Mouse (Mus musculus) lung, embryonic 15.5 days (tissue): ENCODE data around the gene Proz. TPM values are rescaled to one million over a fixed set of nuclear protein-coding genes. Genes with fewer than 3 reads are reported as not detected.
A peak's percentile ranks its signal among the peaks of the same experiment; 100 is the strongest.

Experiments
- ATAC-seq: fragments of 200-750 bp; cut with Nextera tagmentation; 2 replicates; pipeline ENCODE4 v1.8.0; 2017; ENCODE audit warnings: moderate number of reproducible peaks, borderline replicate concordance; ENCODE audit not compliant: low FRiP score, low TSS enrichment; ENCODE audit errors: extremely low read depth
- H3K27ac ChIP-seq: fragments of 300-500 bp; sonication (generic); 2 replicates; pipeline ENCODE4 v1.5.1; 2015; ENCODE audit warnings: moderate library complexity, mild to moderate bottlenecking, inconsistent platforms
- H3K27me3 ChIP-seq: fragments of 300-500 bp; sonication (generic); 2 replicates; pipeline ENCODE4 v1.6.1; 2015; ENCODE audit warnings: inconsistent platforms
- H3K36me3 ChIP-seq: fragments of 300-500 bp; sonication (generic); 2 replicates; pipeline ENCODE4 v1.6.1; 2015; ENCODE audit warnings: inconsistent platforms
- H3K4me1 ChIP-seq: fragments of 300-500 bp; sonication (generic); 2 replicates; pipeline ENCODE4 v1.6.1; 2015; ENCODE audit warnings: inconsistent platforms
- H3K4me2 ChIP-seq: fragments of 300-500 bp; sonication (generic); 2 replicates; pipeline ENCODE4 v1.6.1; 2015; ENCODE audit warnings: inconsistent platforms, mild to moderate bottlenecking, moderate library complexity
- H3K4me3 ChIP-seq: fragments of 300-500 bp; sonication (generic); 2 replicates; pipeline ENCODE4 v1.5.1; 2015; ENCODE audit warnings: mild to moderate bottlenecking, inconsistent platforms
- H3K9ac ChIP-seq: fragments of 300-500 bp; sonication (generic); 2 replicates; pipeline ENCODE4 v1.6.1; 2015; ENCODE audit warnings: inconsistent platforms
- H3K9me3 ChIP-seq: fragments of 300-500 bp; sonication (generic); 2 replicates; pipeline ENCODE4 v1.6.1; 2016; ENCODE audit warnings: inconsistent platforms
- WGBS: fragments of 180-500 bp; shearing (Covaris S2); methylation state at CpG from one replicate; pipeline ENCODE4 v1.1.7; 2015; 5-methylcytosine and 5-hydroxymethylcytosine counted together
- polyA plus RNA-seq: library from polyadenylated mRNA; unstranded; fragments of >200 nt; fragmentation: Nextera tagmentation; extraction: Ambion mirVana; gene quantifications from 2 replicates; pipeline ENCODE4 v1.2.1, GENCODE M21; 2015

Proz gene
- 0.42 and 0.46 TPM in 2 replicates for polyA plus RNA-seq

DNA sequence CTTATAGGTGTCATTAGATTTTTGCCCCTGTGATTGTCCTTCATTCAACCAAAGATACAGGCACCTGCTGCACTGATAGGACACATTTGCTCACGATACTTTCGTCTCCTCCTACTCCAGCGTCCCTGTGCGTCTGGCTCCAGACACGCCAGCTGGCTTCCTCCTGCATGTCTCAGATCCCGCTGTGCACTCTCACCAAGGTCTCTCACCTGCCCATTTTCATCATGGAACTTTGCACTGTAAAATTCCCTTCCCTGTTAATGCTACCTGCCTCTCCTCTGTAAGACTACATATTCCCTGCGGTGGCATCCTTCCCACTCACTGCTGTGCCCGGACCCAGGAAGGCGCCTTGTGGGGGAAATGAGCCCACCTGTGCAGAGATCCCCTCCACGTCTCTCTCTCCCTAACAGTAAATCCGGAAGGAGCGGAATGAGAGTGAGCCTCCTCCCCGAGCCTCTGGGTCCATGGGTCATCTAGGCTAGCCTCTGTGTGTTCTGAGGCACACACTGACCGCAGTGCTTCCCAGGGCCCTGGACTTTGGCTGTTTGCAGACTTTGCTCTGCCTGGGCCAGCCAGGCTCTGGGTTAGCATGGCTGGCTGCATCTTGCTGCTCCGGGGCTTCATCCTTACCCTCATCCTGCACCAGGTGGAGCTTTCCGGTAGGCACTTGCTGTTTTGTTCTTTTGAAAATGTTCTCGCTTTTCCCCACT, at the start of gene Proz:
Proz (plus strand) TSS at position 474 of the 710 bp plus-strand sequence.
- Histone ChIP-seq H3K4me2 (no peak within 1 kb of the TSS), H3K36me3 (no peaks in the 10 kb centered on the region), H3K27ac (no peak within 1 kb of the TSS), H3K9me3 (no peaks in the 10 kb centered on the region), H3K9ac (no peak within 1 kb of the TSS), H3K4me3 (no peak within 1 kb of the TSS), H3K27me3 (no peaks in the 10 kb centered on the region), H3K4me1 (no peaks in the 10 kb centered on the region)
- no peak for ATAC-seq
- 73% methylated on average over 17 of the region's 17 CpGs for WGBS

DNA sequence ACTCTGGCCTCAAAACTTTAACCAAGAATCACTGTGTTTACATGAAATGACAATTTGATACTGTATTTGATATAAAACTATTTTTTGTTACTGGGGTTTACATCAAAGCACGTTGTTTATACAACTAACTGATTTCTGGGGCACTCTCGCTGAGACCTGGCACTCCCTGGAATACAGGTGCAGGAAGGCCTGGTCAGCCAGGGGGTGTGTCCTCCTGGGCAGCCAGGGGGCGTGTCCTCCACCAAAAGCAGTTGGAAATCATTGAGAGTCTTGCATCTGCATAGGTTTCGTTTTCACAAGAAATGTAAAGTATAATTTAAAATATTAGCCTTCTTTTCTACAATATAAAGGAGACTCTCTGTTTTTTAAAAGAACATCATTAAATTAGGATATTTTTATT, 41.2 kb upstream of the Proz start:
- H3K4me2 ChIP-seq = no peak overlapping the region

DNA sequence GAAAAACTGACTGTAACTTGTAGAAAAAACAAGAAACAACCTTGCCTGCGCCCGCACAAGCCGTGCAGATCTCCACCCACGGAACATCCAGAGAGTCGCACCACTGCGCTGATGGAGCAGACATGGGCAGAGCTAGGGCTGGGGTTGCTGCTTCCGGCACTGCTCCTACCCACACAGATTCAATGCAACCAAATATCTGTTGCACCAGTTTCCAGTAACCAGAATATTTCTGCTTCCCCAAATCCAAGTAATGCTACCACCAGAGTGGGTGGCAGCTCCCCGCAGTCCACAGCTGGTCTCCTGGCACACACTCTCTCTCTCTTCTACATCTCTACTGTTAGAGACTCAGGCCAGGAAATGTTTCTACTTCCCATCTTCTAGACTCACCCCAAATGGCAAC, 38.9 kb upstream of the Proz start:
- no peaks in the 10 kb centered on the region for H3K4me1 ChIP-seq
- H3K27ac ChIP-seq = no peak overlapping the region
- no peaks in the 10 kb centered on the region for H3K9me3 ChIP-seq
- H3K27me3 ChIP-seq = no peaks in the 10 kb centered on the region
- 91% methylated on average over 8 of the region's 8 CpGs for WGBS
- ATAC-seq = no peak
- H3K9ac ChIP-seq = no peak overlapping the region
- H3K4me3 ChIP-seq = no peak overlapping the region
- no peak overlapping the region for H3K4me2 ChIP-seq
- H3K36me3 ChIP-seq = no peaks in the 10 kb centered on the region

More for the DNA sequence above, 41.2 kb upstream of the Proz start:
- Histone ChIP-seq H3K9me3 (no peaks in the 10 kb centered on the region), H3K4me3 (no peak overlapping the region), H3K36me3 (no peaks in the 10 kb centered on the region), H3K27ac (no peak overlapping the region), H3K9ac (no peak overlapping the region), H3K4me1 (no peaks in the 10 kb centered on the region), H3K27me3 (no peaks in the 10 kb centered on the region)
- ATAC-seq = no peak
- 53% methylated on average over 4 of the region's 4 CpGs for WGBS

DNA sequence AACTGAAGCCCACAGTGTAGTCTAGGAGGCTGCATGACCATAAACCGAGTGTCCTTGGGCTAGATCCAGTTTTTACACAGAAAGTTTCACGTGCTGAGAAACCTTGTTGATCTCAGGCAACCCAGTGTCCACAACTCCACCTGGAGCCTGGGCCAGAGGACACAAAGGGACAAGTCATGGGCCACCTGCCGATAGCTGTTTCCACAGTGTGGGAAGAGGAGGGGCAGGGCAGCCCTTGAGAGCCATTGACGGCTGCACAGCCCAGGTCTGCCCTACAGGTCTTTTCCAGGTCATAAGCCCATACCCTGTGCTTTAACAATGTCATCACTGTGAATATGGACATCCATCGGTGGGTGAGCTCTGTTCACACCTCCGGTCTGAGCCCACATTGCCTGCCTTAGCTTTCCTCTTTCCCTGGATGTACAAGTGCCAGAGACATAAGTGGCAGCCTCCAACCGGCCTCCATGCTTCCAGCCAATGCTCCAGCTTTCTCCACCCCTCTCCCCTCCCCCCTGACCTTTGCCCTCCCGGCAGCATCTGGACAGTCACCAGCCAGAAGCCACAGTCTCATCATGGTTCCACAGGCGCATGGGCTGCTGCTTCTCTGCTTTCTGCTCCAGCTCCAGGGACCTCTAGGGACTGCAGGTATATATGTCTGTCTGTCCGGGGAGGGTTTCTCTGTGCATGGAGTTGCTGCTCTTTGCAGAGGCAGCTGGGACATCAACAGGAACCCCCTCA, 35.1 kb upstream of the Proz start, which contains the start of gene F7:
F7 (plus strand) TSS at position 548 of the 738 bp plus-strand sequence.
- Histone ChIP-seq H3K9me3 (no peaks in the 10 kb centered on the region), H3K27me3 (no peaks in the 10 kb centered on the region), H3K36me3 (no peaks in the 10 kb centered on the region), H3K4me3 (no peak within 1 kb of the TSS), H3K27ac (no peak within 1 kb of the TSS), H3K4me2 (no peak within 1 kb of the TSS), H3K9ac (no peak within 1 kb of the TSS), H3K4me1 (no peaks in the 10 kb centered on the region)
- ATAC-seq = no peak
- WGBS = 43% methylated on average over 10 of the region's 10 CpGs

DNA sequence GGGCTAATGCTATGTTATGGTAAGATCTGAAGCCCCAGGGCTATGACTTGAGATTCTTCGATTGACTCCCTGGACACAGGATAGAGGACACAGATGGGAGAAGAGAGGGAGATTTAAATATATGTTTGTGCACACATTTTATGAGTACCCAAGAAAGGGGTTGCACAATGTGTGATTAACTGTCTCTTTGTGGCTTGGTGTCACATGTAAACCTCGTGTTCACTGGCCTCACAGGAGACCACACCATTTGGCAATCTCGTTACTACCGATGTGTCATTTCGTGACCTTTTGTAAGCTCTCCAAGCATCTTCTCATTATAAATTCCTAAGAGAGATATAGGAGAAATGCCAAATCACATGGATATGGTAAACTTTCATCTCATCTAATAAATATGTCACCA, 33.1 kb upstream of the Proz start:
- Histone ChIP-seq H3K4me1 (no peaks in the 10 kb centered on the region), H3K4me3 (no peak overlapping the region), H3K4me2 (no peak overlapping the region), H3K9ac (no peak overlapping the region), H3K36me3 (no peaks in the 10 kb centered on the region), H3K9me3 (no peaks in the 10 kb centered on the region), H3K27ac (no peak overlapping the region), H3K27me3 (no peaks in the 10 kb centered on the region)
- no peak for ATAC-seq
- 77% methylated on average over 5 of the region's 5 CpGs for WGBS

DNA sequence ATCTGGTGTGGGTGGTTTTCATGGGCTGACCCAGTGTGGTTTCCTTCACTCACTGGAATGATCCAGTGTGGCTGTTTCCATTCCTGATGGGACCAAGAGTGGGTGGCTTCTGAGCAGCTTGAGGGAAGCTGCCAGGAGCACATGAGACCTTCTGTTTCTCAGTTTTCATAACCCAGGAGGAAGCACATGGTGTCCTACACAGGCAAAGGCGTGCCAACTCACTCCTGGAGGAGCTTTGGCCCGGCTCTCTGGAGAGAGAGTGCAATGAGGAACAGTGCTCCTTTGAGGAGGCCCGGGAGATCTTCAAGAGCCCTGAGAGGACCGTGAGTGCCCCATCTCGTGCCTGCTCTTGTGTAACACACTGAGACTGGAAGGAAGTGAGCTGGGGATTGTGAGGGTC, 32.2 kb upstream of the Proz start:
- H3K4me2 ChIP-seq = no peak overlapping the region
- no peak overlapping the region for H3K9ac ChIP-seq
- WGBS = 43% methylated on average over 5 of the region's 5 CpGs
- no peaks in the 10 kb centered on the region for H3K36me3 ChIP-seq
- no peaks in the 10 kb centered on the region for H3K9me3 ChIP-seq
- no peak overlapping the region for H3K4me3 ChIP-seq
- no peaks in the 10 kb centered on the region for H3K27me3 ChIP-seq
- ATAC-seq = 0 out of 2 replicates have a peak, but pooled peaks have one; percentile 28
- no peak overlapping the region for H3K27ac ChIP-seq
- H3K4me1 ChIP-seq = no peaks in the 10 kb centered on the region

DNA sequence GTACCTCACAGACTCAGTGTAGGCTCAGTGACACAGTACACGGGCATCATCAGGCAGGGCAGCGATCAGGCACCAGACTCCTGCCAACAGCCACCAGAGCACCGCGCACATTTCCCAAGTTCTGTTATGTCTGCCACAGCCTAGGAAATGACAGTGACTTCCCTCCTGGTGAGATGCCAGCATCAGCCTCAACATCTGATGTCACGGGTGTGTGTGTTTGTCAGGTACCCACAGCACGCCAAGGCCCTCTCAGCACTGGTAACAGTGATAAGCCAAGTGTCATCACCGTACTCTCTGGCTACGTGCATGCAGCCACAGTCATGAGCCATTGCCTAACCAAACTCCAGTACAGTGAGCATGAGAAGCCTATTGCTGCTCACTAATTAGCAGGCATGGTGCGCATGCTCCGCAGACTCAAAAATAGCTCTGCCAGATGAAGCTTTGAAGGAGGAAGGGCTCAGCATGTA, 24.3 kb upstream of the Proz start:
- no peaks in the 10 kb centered on the region for H3K4me1 ChIP-seq
- H3K9me3 ChIP-seq = no peaks in the 10 kb centered on the region
- ATAC-seq = no peak
- WGBS = 75% methylated on average over 10 of the region's 10 CpGs
- no peak overlapping the region for H3K9ac ChIP-seq
- H3K36me3 ChIP-seq = no peaks in the 10 kb centered on the region
- H3K4me2 ChIP-seq = no peak overlapping the region
- no peaks in the 10 kb centered on the region for H3K27me3 ChIP-seq
- H3K4me3 ChIP-seq = no peak overlapping the region
- no peak overlapping the region for H3K27ac ChIP-seq

DNA sequence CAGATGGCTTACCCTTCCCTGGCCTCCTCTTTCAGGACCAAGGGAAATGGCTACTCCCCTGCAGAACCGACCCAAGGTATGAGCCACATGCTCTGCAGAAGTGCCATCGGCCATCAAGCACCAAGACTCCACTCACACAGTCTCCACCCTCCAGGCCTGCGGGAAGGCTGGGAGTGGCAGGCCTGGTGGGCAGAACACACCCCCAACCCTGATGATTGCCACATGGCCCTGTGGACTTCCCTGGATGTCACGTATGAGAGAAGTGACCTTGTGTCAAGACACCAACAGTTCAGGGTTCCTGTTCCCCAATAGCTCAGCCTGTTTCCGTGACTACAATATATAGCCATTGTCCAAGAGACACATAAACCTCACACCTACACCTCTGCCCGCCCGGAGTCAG, 23.7 kb upstream of the Proz start, which contains the start of gene F10:
F10 (plus strand) TSS at position 294 of the 400 bp plus-strand sequence.
- no peaks in the 10 kb centered on the region for H3K27me3 ChIP-seq
- H3K27ac ChIP-seq = no peak within 1 kb of the TSS
- no peak within 1 kb of the TSS for H3K4me2 ChIP-seq
- H3K36me3 ChIP-seq = no peaks in the 10 kb centered on the region
- 68% methylated on average over 7 of the region's 7 CpGs for WGBS
- no peak within 1 kb of the TSS for H3K9ac ChIP-seq
- no peaks in the 10 kb centered on the region for H3K9me3 ChIP-seq
- no peaks in the 10 kb centered on the region for H3K4me1 ChIP-seq
- no peak within 1 kb of the TSS for H3K4me3 ChIP-seq
- ATAC-seq = no peak

DNA sequence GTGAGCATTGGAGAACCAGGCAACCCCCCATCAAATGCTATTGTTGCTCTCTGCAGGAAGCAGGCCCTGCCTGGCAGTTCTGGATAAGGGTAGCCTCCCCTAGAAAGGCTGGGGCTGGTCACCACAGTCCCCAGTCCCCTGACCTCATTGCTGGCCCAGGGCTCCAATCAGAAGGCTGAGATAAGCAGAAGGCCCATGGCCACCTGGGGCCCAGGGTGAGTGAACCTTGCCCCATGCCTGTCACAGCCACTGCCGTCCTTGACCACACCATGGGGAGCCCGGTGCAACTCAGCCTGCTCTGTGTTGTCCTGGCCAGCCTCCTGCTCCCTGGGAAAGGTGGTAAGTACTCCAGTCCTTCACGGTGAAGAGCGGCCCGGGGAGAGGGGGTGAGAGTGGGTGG, 23.1 kb upstream of the Proz start:
- H3K9ac ChIP-seq = no peak overlapping the region
- no peak for ATAC-seq
- no peaks in the 10 kb centered on the region for H3K27me3 ChIP-seq
- no peaks in the 10 kb centered on the region for H3K36me3 ChIP-seq
- no peak overlapping the region for H3K4me3 ChIP-seq
- no peak overlapping the region for H3K27ac ChIP-seq
- no peaks in the 10 kb centered on the region for H3K9me3 ChIP-seq
- no peaks in the 10 kb centered on the region for H3K4me1 ChIP-seq
- WGBS = 29% methylated on average over 5 of the region's 5 CpGs
- no peak overlapping the region for H3K4me2 ChIP-seq

DNA sequence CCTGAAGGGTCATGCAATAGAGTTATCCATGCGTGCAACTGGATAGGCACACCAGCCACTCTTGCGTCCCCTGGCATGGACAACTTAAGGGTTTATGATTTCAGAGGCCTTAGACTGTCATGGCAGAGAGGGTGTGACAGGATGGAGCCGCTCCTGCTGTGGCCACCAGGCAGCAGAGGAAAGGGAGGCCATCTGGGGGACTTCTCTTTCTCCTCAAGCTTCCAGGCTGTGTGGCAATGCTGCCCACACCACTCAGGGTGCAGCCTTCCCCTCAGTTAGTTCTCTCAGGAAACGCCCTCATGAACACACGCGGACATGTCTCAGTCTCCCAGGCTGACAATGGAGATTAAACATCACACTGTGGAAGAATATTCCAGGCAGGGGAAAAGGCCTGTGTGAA, 21.7 kb upstream of the Proz start:
- no peak overlapping the region for H3K27ac ChIP-seq
- H3K4me3 ChIP-seq = no peak overlapping the region
- WGBS = 68% methylated on average over 6 of the region's 6 CpGs
- H3K9me3 ChIP-seq = no peaks in the 10 kb centered on the region
- ATAC-seq = no peak
- no peaks in the 10 kb centered on the region for H3K36me3 ChIP-seq
- H3K27me3 ChIP-seq = no peaks in the 10 kb centered on the region
- H3K4me1 ChIP-seq = no peaks in the 10 kb centered on the region
- no peak overlapping the region for H3K9ac ChIP-seq
- H3K4me2 ChIP-seq = no peak overlapping the region

DNA sequence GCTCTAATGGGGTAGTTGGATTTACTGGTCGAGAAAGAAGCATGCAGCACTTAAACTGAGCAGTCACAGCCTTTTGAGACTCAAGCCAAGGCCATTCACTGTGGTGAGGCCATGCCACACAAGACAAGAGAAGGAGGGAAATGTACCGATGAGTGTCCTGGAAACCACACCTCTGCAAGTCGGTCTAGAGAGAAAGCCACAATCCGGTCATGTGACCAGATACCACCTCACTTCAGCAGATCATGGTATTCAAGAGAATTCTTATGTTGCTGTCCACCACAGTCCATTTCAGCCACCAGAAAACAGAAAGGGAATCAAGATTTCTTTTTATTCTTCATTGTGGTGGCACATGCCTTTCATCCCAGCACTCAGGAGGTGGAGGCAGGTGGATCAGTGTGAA, 19.3 kb upstream of the Proz start:
- no peaks in the 10 kb centered on the region for H3K4me1 ChIP-seq
- no peak overlapping the region for H3K27ac ChIP-seq
- H3K4me2 ChIP-seq = no peak overlapping the region
- WGBS = 74% methylated on average over 4 of the region's 4 CpGs
- no peak for ATAC-seq
- H3K27me3 ChIP-seq = no peaks in the 10 kb centered on the region
- no peaks in the 10 kb centered on the region for H3K9me3 ChIP-seq
- no peaks in the 10 kb centered on the region for H3K36me3 ChIP-seq
- H3K9ac ChIP-seq = no peak overlapping the region
- no peak overlapping the region for H3K4me3 ChIP-seq

DNA sequence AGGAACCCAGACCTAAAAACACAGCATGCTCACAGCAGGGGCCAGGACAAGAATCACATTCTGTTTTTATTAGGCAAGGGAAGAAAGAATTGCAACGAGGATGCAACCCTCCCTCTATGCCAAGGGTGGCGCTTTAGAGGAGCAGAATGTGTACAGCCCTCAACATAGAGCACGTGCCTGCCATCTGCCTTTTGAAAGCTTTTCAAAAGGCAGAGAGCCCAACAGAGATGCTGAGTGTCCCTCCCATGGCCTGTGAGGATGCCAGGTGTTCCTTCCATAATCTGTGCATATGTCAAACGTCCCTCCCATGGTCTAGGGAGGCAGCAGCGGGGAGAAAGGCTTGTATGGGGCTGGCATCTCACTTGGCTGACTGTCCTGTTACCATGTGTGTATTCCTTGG, 13.1 kb upstream of the Proz start:
- no peaks in the 10 kb centered on the region for H3K4me1 ChIP-seq
- ATAC-seq = no peak
- H3K36me3 ChIP-seq = no peaks in the 10 kb centered on the region
- H3K27me3 ChIP-seq = no peaks in the 10 kb centered on the region
- H3K9ac ChIP-seq = no peak overlapping the region
- no peak overlapping the region for H3K27ac ChIP-seq
- H3K9me3 ChIP-seq = no peaks in the 10 kb centered on the region
- no peak overlapping the region for H3K4me3 ChIP-seq
- no peak overlapping the region for H3K4me2 ChIP-seq
- WGBS = 59% methylated on average over 5 of the region's 5 CpGs
